Mouse (Mus musculus): ENCODE data around the gene Nfix.

DNA sequence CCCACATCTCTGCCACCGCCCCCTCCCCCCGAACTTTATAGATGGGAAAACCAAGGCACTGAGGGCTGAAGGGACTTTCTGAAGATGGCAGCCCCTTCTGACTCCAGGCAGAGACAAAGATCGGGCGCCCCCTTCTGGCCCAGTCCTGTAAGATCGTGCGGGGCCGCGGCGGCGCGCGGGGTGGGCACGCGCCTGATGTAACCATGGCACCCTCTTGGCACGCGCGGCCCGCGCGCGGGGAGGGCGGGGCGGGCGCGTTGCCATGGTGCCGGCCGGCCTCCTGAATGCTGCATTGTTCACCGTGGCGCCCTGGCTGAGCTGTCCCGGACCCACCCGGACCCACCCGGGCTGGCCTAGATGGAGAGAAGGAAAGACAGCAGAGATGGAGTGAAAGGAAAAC, 10.8 kb upstream of the Nfix start:
- TF ChIP-seq CTCF (IDR thresholded peaks at IDR 0.05; ENCODE audit: low read depth), result peak; percentile 83
- no peak for TF ChIP-seq EP300 (IDR thresholded peaks at IDR 0.05; ENCODE audit: low read depth)

Data from liver, embryonic 14.5 days (tissue).